Mouse (Mus musculus): ENCODE data around the gene Krtap21-1. TPM values are rescaled to one million over a fixed set of nuclear protein-coding genes. Genes with fewer than 3 reads are reported as not detected.

The Krtap21-1 gene
- not detected in 2 replicates for polyA plus RNA-seq (2014; fragmentation: Nextera tagmentation; extraction: Ambion mirVana)

DNA sequence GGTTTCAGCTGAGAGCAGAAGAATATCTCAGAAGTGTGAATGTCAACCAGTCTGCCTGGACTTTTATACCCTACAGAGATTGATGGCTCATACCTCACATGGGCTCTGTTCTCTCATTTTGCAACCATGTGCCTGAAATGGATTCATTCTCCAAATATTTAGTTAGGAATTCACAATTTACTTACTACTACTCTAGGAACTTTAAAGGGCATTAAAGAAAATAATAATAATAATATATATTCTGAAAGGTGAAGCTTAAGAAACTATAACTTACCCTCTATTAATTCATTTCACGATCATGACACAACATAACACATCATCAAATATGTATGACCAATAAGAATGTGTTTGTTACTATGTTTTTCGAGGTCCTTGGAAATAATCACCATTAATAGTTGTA, at the start of gene Krtap21-1:
Gene Krtap21-1, minus strand, starts transcription at position 101 of the 400 bp plus-strand sequence.
- ATAC-seq (ENCODE audit: low FRiP score): no peak
- H3K27ac ChIP-seq: no peak within 1 kb of the TSS
- WGBS: 87% methylated on average over 2 of the region's 2 CpGs

DNA sequence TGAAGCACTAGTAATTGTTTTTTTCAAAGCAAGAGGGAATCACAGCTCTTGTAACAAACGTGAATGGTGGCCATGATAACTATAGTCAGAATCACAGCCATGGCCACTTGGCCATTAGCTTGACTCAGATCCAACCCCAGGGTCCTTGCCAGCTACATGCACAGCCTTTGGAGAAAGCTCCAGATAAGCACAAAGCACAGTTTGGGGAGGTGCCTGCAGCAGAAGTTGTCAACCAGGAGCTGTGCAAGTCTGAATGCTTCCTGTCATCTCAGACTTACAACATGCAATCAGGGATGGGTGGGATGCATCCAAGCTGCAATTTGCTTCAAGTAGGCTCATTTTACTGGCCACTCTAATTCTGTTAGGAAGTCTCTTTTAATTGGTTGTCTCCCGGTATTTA, 25.9 kb upstream of the Krtap21-1 start:
- Histone ChIP-seq H3K27me3 (ENCODE audit: control insufficient read depth, insufficient read depth, low read length) (no peaks in the 10 kb centered on the region), H3K4me3 (replicated peaks; ENCODE audit: low read length) (no peak overlapping the region), H3K9ac (no peak overlapping the region), H3K4me2 (replicated peaks) (no peak overlapping the region), H3K9me3 (ENCODE audit: control insufficient read depth, low read length) (0 out of 2 replicates have a peak, but pooled peaks cover 5% of the 10 kb centered on the region), H3K4me1 (replicated peaks; ENCODE audit: control insufficient read depth, insufficient read depth, low read length) (no peaks in the 10 kb centered on the region), H3K36me3 (replicated peaks; ENCODE audit: control insufficient read depth, insufficient read depth) (no peaks in the 10 kb centered on the region), H3K27ac (no peak overlapping the region)
- WGBS: 84% methylated on average over 2 of the region's 2 CpGs
- no peak for ATAC-seq (ENCODE audit: low FRiP score)
- no peak for DNase-seq (ENCODE audit: low spot score)

More for the DNA sequence above, at the start of gene Krtap21-1:
- no peak for DNase-seq (ENCODE audit: low spot score)
- Histone ChIP-seq H3K4me2 (replicated peaks) (no peak within 1 kb of the TSS), H3K9me3 (ENCODE audit: control insufficient read depth, low read length) (no peaks in the 10 kb centered on the region), H3K36me3 (replicated peaks; ENCODE audit: control insufficient read depth, insufficient read depth) (no peaks in the 10 kb centered on the region), H3K9ac (no peak within 1 kb of the TSS), H3K27me3 (ENCODE audit: control insufficient read depth, insufficient read depth, low read length) (no peaks in the 10 kb centered on the region), H3K4me1 (replicated peaks; ENCODE audit: control insufficient read depth, insufficient read depth, low read length) (no peaks in the 10 kb centered on the region), H3K4me3 (replicated peaks; ENCODE audit: low read length) (no peak within 1 kb of the TSS)

DNA sequence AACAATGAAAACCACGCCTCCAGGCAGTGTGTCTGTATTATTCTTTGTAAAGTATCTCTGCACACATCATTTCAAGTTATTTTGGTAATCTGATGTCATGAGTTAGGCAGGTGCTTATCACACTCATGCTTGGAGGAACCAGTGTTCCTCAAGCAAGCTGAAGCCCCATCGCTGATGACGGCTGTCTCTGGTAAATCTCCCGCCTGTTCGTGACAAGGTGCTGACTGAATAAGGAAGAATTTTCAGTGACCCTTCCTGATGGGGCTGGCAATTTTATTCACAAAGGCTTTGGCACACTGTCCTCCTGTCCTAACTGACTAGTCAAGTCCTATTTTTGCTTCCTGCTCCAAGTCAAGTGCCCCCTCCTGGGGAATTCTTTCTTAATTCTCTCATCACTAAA, 21.6 kb upstream of the Krtap21-1 start:
- no peak overlapping the region for H3K9ac ChIP-seq
- no peak overlapping the region for H3K27ac ChIP-seq
- 0 out of 2 replicates have a peak, but pooled peaks cover 5% of the 10 kb centered on the region for H3K9me3 ChIP-seq (ENCODE audit: control insufficient read depth, low read length)
- H3K4me2 ChIP-seq (replicated peaks): no peak overlapping the region
- H3K27me3 ChIP-seq (ENCODE audit: control insufficient read depth, insufficient read depth, low read length): no peaks in the 10 kb centered on the region
- DNase-seq (ENCODE audit: low spot score): no peak
- no peaks in the 10 kb centered on the region for H3K4me1 ChIP-seq (replicated peaks; ENCODE audit: control insufficient read depth, insufficient read depth, low read length)
- no peak for ATAC-seq (ENCODE audit: low FRiP score)
- H3K36me3 ChIP-seq (replicated peaks; ENCODE audit: control insufficient read depth, insufficient read depth): no peaks in the 10 kb centered on the region
- no peak overlapping the region for H3K4me3 ChIP-seq (replicated peaks; ENCODE audit: low read length)
- WGBS: 94% methylated on average over 5 of the region's 5 CpGs

DNA sequence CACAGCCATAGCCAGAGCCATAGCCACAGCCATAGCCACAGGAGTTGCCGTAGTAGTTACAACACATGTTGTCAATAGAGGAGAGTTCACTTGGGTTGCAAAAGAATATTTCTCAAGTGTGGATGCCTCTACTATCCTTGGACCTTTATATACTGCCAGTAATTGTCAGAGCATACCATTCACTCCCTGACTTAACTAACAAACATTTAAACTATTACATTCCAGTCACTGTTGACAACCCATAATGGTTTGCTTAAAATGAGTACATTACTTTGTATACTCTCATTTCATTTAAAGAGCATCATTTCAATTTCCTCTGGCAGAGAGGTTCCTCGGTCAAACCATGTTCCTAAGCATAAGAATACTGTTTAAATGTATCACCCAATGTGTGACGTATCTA, 16.3 kb upstream of the Krtap21-1 start, which contains the start of gene Krtap6-2:
Gene Krtap6-2, minus strand, starts transcription at position 101 of the 400 bp plus-strand sequence.
- no peak within 1 kb of the TSS for H3K9ac ChIP-seq
- no peak within 1 kb of the TSS for H3K4me3 ChIP-seq (replicated peaks; ENCODE audit: low read length)
- ATAC-seq (ENCODE audit: low FRiP score): no peak
- H3K4me1 ChIP-seq (replicated peaks; ENCODE audit: control insufficient read depth, insufficient read depth, low read length): no peaks in the 10 kb centered on the region
- H3K9me3 ChIP-seq (ENCODE audit: control insufficient read depth, low read length): no peaks in the 10 kb centered on the region
- no peak within 1 kb of the TSS for H3K4me2 ChIP-seq (replicated peaks)
- H3K27ac ChIP-seq: no peak within 1 kb of the TSS
- H3K27me3 ChIP-seq (ENCODE audit: control insufficient read depth, insufficient read depth, low read length): no peaks in the 10 kb centered on the region
- H3K36me3 ChIP-seq (replicated peaks; ENCODE audit: control insufficient read depth, insufficient read depth): no peaks in the 10 kb centered on the region
- 96% methylated on average over 3 of the region's 3 CpGs for WGBS
- no peak for DNase-seq (ENCODE audit: low spot score)

DNA sequence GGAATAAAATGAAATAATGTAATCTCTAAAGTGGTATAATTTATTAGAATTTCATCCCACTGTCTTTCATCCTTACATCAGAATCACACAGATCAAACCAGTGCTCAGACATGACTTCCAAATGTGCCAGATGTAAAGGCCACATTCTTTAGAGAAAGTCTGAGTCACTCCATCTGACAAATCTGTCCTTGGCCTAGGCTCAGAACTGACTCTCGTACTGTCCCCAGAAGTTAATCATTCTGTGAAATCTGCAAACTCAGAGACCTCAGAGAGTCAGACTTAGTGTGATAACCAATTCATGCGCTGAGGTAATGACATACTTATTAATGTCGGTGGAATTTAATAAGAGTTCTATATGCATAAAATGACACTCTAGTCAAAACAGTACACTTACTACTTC, 12.6 kb upstream of the Krtap21-1 start:
- H3K9me3 ChIP-seq (ENCODE audit: control insufficient read depth, low read length): no peaks in the 10 kb centered on the region
- 90% methylated on average over 3 of the region's 3 CpGs for WGBS
- no peaks in the 10 kb centered on the region for H3K36me3 ChIP-seq (replicated peaks; ENCODE audit: control insufficient read depth, insufficient read depth)
- H3K27me3 ChIP-seq (ENCODE audit: control insufficient read depth, insufficient read depth, low read length): no peaks in the 10 kb centered on the region
- no peak overlapping the region for H3K9ac ChIP-seq
- H3K27ac ChIP-seq: no peak overlapping the region
- no peak overlapping the region for H3K4me3 ChIP-seq (replicated peaks; ENCODE audit: low read length)
- no peak for DNase-seq (ENCODE audit: low spot score)
- no peak overlapping the region for H3K4me2 ChIP-seq (replicated peaks)
- ATAC-seq (ENCODE audit: low FRiP score): no peak
- H3K4me1 ChIP-seq (replicated peaks; ENCODE audit: control insufficient read depth, insufficient read depth, low read length): no peaks in the 10 kb centered on the region

DNA sequence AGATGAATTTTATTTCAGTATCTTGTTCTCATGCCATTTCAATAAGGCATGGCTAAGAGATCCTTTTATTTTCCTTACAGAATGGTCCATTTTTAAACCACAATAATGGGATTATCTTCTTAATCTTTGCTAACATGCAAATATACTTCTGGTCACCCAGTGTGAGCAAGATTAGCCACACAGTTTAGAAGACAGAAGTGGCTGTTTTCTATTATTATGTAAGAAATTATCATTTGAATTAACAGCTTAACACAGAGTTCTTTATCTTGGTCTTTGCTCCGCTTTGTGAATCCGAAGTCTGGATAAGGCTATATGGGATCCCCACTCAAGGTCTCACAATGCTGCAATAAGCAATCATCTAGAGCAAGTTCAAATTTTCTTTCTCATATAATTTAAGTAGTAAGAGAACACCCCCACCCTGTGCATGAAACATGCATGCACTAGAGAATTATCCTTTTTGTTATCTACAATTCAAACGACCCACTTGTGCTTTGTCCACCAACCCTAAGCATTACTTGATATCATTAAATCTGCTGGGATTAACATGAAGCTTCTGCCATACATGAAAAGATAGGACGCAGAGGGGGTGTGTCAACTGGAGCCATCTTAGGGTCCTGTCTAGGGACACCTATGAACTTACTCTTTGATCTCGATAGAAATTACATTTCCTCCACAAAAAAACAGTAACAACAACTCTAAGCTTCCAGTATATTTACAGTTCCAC, 6.8 kb upstream of the Krtap21-1 start:
- no peak overlapping the region for H3K27ac ChIP-seq
- no peak overlapping the region for H3K4me3 ChIP-seq (replicated peaks; ENCODE audit: low read length)
- no peaks in the 10 kb centered on the region for H3K27me3 ChIP-seq (ENCODE audit: control insufficient read depth, insufficient read depth, low read length)
- no peaks in the 10 kb centered on the region for H3K36me3 ChIP-seq (replicated peaks; ENCODE audit: control insufficient read depth, insufficient read depth)
- H3K9me3 ChIP-seq (ENCODE audit: control insufficient read depth, low read length): no peaks in the 10 kb centered on the region
- ATAC-seq (ENCODE audit: low FRiP score): no peak
- H3K4me2 ChIP-seq (replicated peaks): no peak overlapping the region
- no peaks in the 10 kb centered on the region for H3K4me1 ChIP-seq (replicated peaks; ENCODE audit: control insufficient read depth, insufficient read depth, low read length)
- H3K9ac ChIP-seq: no peak overlapping the region
- DNase-seq (ENCODE audit: low spot score): no peak
- 65% methylated on average over 5 of the region's 5 CpGs for WGBS

DNA sequence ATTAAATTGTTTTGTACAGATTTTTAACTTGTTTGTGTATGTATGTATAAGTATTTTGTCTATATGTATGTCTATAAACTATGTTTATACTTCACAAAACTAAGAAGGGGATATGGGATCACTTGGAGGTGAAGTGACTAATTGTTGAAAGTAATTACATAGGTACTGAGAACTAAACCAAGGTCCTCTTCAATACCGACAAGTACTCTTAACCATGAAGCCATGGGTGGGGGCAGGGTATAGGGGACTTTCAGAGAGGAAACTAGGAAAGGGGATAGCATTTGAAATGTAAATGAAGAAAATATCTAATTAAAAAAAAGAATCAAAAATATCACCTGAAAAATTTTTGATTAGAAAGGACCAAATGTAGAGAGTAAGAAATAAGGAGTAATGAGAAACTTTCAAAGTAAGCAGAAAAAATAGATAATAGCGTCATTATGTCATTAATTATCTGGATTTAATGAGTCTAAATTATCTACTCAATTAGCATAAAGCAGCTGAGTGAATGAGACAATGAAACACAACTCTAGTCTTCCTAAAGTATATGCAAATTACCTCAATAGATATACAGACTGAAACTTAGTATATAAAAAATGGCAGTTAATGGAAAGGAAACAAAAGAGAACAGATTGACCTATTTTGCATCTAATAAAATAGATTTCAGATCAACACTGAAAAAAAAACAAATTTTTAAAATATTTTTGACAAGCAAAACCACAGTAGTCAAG, 30.8 kb downstream of the Krtap21-1 start:
- Histone ChIP-seq H3K4me2 (replicated peaks) (no peak overlapping the region), H3K27ac (no peak overlapping the region), H3K9ac (no peak overlapping the region), H3K36me3 (replicated peaks; ENCODE audit: control insufficient read depth, insufficient read depth) (no peaks in the 10 kb centered on the region), H3K4me3 (replicated peaks; ENCODE audit: low read length) (no peak overlapping the region), H3K27me3 (ENCODE audit: control insufficient read depth, insufficient read depth, low read length) (no peaks in the 10 kb centered on the region), H3K9me3 (ENCODE audit: control insufficient read depth, low read length) (no peaks in the 10 kb centered on the region), H3K4me1 (replicated peaks; ENCODE audit: control insufficient read depth, insufficient read depth, low read length) (no peaks in the 10 kb centered on the region)
- 66% methylated on average over 2 of the region's 2 CpGs for WGBS
- DNase-seq (ENCODE audit: low spot score): no peak
- ATAC-seq (ENCODE audit: low FRiP score): no peak

Other genes starting within 250 kb of the Krtap21-1 start
- gene Gm9789, start 245.9 kb downstream of the Krtap21-1 start, polyA plus RNA-seq (2014; fragmentation: Nextera tagmentation; extraction: Ambion mirVana): not detected in 2 replicates
- not detected in 2 replicates for gene Gm7735, start 234.4 kb downstream of the Krtap21-1 start, polyA plus RNA-seq (2014; fragmentation: Nextera tagmentation; extraction: Ambion mirVana)
- gene 1110057P08Rik, start 229.1 kb downstream of the Krtap21-1 start, polyA plus RNA-seq (2014; fragmentation: Nextera tagmentation; extraction: Ambion mirVana): not detected in 2 replicates
- not detected in 2 replicates for gene Krtap20-2, start 198.0 kb downstream of the Krtap21-1 start, polyA plus RNA-seq (2014; fragmentation: Nextera tagmentation; extraction: Ambion mirVana)
- gene Krtap6-2, start 16.2 kb upstream of the Krtap21-1 start, polyA plus RNA-seq (2014; fragmentation: Nextera tagmentation; extraction: Ambion mirVana): not detected in 2 replicates
- gene Krtap8-1, start 84.1 kb upstream of the Krtap21-1 start, polyA plus RNA-seq (2014; fragmentation: Nextera tagmentation; extraction: Ambion mirVana): not detected in 2 replicates
- not detected in 2 replicates for gene Krtap7-1, start 104.5 kb upstream of the Krtap21-1 start, polyA plus RNA-seq (2014; fragmentation: Nextera tagmentation; extraction: Ambion mirVana)
- not detected in 2 replicates for gene Krtap11-1, start 167.3 kb upstream of the Krtap21-1 start, polyA plus RNA-seq (2014; fragmentation: Nextera tagmentation; extraction: Ambion mirVana)

Measured in hindbrain, embryonic 14.5 days (tissue).